Mouse (Mus musculus) thymus, adult 2 months (tissue): ENCODE results near the gene Adamtsl3.

Source experiments
- CTCF ChIP-seq: fragments of 200-500 bp; IDR thresholded peaks from 2 replicates; pipeline ENCODE4 v1.5.1; 2012; ENCODE audit warnings: mild to moderate bottlenecking, control low read depth, low read length, moderate library complexity, borderline replicate concordance; ENCODE audit not compliant: control insufficient read depth, poor library complexity, insufficient read depth; ENCODE audit errors: extremely low read depth
- POLR2A ChIP-seq: fragments of 200-500 bp; IDR thresholded peaks from 2 replicates; pipeline ENCODE4 v1.6.1; 2012; ENCODE audit warnings: mild to moderate bottlenecking, low read length, control low read depth, moderate library complexity; ENCODE audit not compliant: control insufficient read depth, poor library complexity, insufficient read depth; ENCODE audit errors: extremely low read depth

DNA sequence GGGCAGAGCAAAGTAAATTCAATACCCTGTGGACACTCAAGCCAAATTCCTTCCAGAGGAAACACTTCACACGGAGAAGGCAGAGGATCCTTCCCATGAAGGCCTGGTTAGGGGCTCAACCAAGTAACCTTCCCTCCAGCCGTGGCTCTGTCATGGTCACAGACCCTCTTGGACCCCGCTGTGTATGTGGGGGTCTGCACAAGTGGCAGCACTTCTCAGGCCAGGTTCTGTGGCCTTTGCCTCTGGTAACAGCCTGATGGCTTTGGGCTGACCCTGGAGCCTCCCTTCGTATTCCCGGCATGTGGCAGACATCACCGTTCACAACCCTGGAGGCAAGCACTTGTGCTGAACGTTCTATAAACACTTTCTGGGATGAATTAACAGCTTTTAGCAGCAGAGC, 14.3 kb downstream of the Adamtsl3 start:
- TF ChIP-seq CTCF (no peak), POLR2A (no peak)
